Mouse (Mus musculus): ENCODE data around the gene Ephb4. TPM values are rescaled to one million over a fixed set of nuclear protein-coding genes. Genes with fewer than 3 reads are reported as not detected.

Gene Ephb4
- polyA plus RNA-seq, 1 experiment from 2014 or later, result 6.1 TPM

DNA sequence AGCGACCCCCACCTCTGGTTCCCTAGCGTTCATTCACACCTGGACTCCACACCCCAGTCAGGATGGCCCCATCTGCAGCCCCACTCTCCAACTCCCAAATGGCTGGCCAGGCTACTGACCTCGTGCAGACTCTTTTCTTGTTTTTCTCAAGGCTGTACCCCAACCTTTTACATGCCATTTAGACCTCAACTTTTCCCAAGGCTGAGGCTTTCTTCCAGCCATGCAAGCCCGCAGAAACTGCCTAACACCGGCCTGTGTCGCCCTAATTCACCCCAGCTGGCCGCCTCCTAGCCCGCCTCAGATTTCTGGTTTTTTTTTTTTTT is 1.1 kb downstream of the Ephb4 start:
- 1% methylated on average over 8 of the region's 8 CpGs for WGBS
- no peak overlapping the region for H3K27ac ChIP-seq (ENCODE audit: low read length)
- peak overlapping the region; percentile 99 for H3K4me2 ChIP-seq (ENCODE audit: low read length)
- H3K36me3 ChIP-seq (ENCODE audit: control insufficient read depth, insufficient read depth), result no peaks in the 10 kb centered on the region
- H3K9ac ChIP-seq (replicated peaks; ENCODE audit: low read depth, low read length), result peak overlapping the region; percentile 82
- peaks cover 42% of the 10 kb centered on the region for H3K4me1 ChIP-seq (replicated peaks; ENCODE audit: control insufficient read depth, insufficient read depth, low read length)
- ATAC-seq, result no peak
- H3K9me3 ChIP-seq (ENCODE audit: control insufficient read depth, low read length), result no peaks in the 10 kb centered on the region
- peak overlapping the region; percentile 72 for H3K4me3 ChIP-seq (replicated peaks; ENCODE audit: low read length)
- peaks cover 6% of the 10 kb centered on the region; the same call in 1 of the 2 replicates for H3K27me3 ChIP-seq (replicated peaks; ENCODE audit: control insufficient read depth, insufficient read depth, low read length)

DNA sequence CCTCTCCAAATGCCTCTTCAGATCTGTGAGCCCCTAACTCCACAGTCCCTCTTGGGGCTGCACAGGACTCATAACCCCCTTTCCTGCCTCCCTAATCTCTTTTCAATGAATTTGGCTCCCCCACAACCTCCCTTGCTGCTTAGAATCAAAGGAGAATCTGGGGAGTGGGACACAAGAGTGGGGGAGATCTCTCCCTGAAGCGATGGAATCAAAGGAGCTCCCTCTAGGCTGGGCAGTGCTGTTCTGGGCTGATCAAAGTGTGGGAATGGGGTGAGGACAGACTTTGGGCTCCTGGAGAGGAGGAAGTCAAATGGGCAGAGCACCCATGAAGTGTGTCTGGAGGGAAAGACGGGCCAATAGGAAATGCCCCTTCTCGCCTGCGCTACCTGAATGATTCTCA is 1.5 kb downstream of the Ephb4 start:
- 10% methylated on average over 4 of the region's 4 CpGs for WGBS
- H3K27ac ChIP-seq (ENCODE audit: low read length), result no peak overlapping the region
- peak overlapping the region; percentile 99 for H3K4me2 ChIP-seq (ENCODE audit: low read length)
- peak overlapping the region; percentile 72 for H3K4me3 ChIP-seq (replicated peaks; ENCODE audit: low read length)
- no peak for ATAC-seq
- H3K36me3 ChIP-seq (ENCODE audit: control insufficient read depth, insufficient read depth), result no peaks in the 10 kb centered on the region
- no peaks in the 10 kb centered on the region for H3K9me3 ChIP-seq (ENCODE audit: control insufficient read depth, low read length)
- H3K9ac ChIP-seq (replicated peaks; ENCODE audit: low read depth, low read length), result no peak overlapping the region; the same call in none of the 2 replicates
- H3K4me1 ChIP-seq (replicated peaks; ENCODE audit: control insufficient read depth, insufficient read depth, low read length), result peaks cover 42% of the 10 kb centered on the region
- H3K27me3 ChIP-seq (replicated peaks; ENCODE audit: control insufficient read depth, insufficient read depth, low read length), result peaks cover 6% of the 10 kb centered on the region; the same call in 1 of the 2 replicates

DNA sequence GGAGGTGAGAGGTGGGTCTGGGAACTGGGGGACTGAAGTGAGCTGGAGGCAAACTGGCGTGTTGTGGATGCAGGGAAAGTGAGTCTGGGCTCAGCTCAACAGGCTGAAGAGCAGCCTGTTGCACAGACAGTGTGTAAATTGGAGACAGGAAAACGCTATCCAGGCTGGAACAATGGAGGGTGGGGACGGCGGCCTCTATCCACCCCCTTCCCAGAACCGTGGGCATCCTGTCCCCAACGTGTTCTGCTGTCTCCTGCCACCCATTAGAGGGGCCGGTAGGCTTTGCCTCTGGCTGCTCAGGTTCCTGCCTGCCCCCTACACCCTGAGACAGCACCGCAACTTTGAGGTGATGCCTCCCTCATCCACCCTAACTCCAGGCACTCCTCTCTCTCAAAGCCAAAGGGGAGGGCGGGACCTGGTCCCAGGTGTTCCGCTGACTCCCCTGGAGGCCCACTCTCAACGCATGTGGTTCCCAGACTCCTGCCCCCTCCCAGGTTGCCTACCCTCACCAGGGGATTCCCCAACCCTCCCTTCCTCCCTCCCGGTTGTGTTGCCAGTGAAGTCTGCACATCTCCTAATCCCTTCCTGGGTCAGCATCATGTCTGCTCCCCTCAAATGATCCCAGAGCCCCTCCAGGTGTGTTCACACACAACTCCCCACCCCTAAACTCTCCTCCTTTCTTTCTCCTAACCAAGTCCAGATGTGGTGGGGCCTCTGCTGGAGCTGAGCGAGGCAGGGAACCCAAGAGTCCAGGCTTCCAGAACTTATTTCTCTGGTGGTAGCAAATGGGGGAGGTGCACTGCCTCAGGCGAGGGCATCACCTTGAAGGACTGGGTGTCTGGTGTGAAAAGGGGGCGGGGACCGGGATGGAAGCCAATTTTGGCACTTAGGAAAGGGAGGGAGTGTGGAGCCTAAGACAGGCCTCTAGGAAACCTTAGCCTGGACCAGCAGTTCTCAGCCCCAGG is 2.4 kb downstream of the Ephb4 start:
- no peak overlapping the region for H3K9ac ChIP-seq (replicated peaks; ENCODE audit: low read depth, low read length)
- H3K27me3 ChIP-seq (replicated peaks; ENCODE audit: control insufficient read depth, insufficient read depth, low read length), result peaks cover 6% of the 10 kb centered on the region; the same call in 1 of the 2 replicates
- no peak overlapping the region for H3K27ac ChIP-seq (ENCODE audit: low read length)
- ATAC-seq, result no peak
- H3K4me2 ChIP-seq (ENCODE audit: low read length), result peak overlapping the region; percentile 99
- H3K36me3 ChIP-seq (ENCODE audit: control insufficient read depth, insufficient read depth), result no peaks in the 10 kb centered on the region
- 17% methylated on average over 16 of the region's 16 CpGs for WGBS
- no peaks in the 10 kb centered on the region for H3K9me3 ChIP-seq (ENCODE audit: control insufficient read depth, low read length)
- peak overlapping the region; percentile 72 for H3K4me3 ChIP-seq (replicated peaks; ENCODE audit: low read length)
- peaks cover 42% of the 10 kb centered on the region for H3K4me1 ChIP-seq (replicated peaks; ENCODE audit: control insufficient read depth, insufficient read depth, low read length)

GRCm38 (mm10) chr5:137354091-137354490 is 4.2 kb downstream of the Ephb4 start:
- Histone ChIP-seq H3K9me3 (ENCODE audit: control insufficient read depth, low read length) (no peaks in the 10 kb centered on the region), H3K27me3 (replicated peaks; ENCODE audit: control insufficient read depth, insufficient read depth, low read length) (peaks cover 5% of the 10 kb centered on the region; the same call in 1 of the 2 replicates), H3K4me3 (replicated peaks; ENCODE audit: low read length) (no peak overlapping the region), H3K4me1 (replicated peaks; ENCODE audit: control insufficient read depth, insufficient read depth, low read length) (peaks cover 32% of the 10 kb centered on the region), H3K4me2 (ENCODE audit: low read length) (no peak overlapping the region), H3K9ac (replicated peaks; ENCODE audit: low read depth, low read length) (no peak overlapping the region), H3K27ac (ENCODE audit: low read length) (no peak overlapping the region), H3K36me3 (ENCODE audit: control insufficient read depth, insufficient read depth) (no peaks in the 10 kb centered on the region; the same call in 1 of the 2 replicates)
- 89% methylated on average over 17 of the region's 17 CpGs for WGBS
- no peak for ATAC-seq

- Histone ChIP-seq H3K9me3 (ENCODE audit: control insufficient read depth, low read length) (no peaks in the 10 kb centered on the region), H3K9ac (replicated peaks; ENCODE audit: low read depth, low read length) (no peak overlapping the region), H3K27me3 (replicated peaks; ENCODE audit: control insufficient read depth, insufficient read depth, low read length) (no peaks in the 10 kb centered on the region), H3K4me2 (ENCODE audit: low read length) (no peak overlapping the region), H3K27ac (ENCODE audit: low read length) (no peak overlapping the region), H3K4me3 (replicated peaks; ENCODE audit: low read length) (no peak overlapping the region), H3K36me3 (ENCODE audit: control insufficient read depth, insufficient read depth) (peaks cover 3% of the 10 kb centered on the region), H3K4me1 (replicated peaks; ENCODE audit: control insufficient read depth, insufficient read depth, low read length) (no peaks in the 10 kb centered on the region)
- ATAC-seq, result no peak
- 46% methylated on average over 7 of the region's 7 CpGs for WGBS
These were observed 8.5 kb downstream of the Ephb4 start for GRCm38 (mm10) chr5:137358382-137358781.

DNA sequence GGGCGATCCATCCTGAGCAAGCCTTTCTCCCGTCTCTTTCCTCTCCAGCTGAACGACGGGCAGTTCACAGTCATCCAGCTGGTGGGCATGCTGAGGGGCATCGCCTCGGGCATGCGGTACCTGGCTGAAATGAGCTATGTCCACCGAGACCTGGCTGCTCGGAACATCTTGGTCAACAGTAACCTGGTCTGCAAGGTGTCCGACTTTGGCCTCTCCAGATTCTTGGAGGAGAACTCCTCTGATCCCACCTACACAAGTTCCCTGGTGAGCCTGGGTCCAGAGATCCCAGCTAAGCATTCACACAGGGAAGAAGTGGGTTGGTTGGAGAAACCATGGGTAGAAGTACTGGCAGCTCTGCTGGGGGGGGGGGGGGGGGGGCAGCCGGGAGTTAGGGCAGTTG is 19.8 kb downstream of the Ephb4 start:
- H3K9me3 ChIP-seq (ENCODE audit: control insufficient read depth, low read length), result no peaks in the 10 kb centered on the region
- H3K4me3 ChIP-seq (replicated peaks; ENCODE audit: low read length), result no peak overlapping the region
- H3K9ac ChIP-seq (replicated peaks; ENCODE audit: low read depth, low read length), result no peak overlapping the region
- WGBS, result 91% methylated on average over 11 of the region's 11 CpGs
- H3K4me2 ChIP-seq (ENCODE audit: low read length), result no peak overlapping the region
- no peaks in the 10 kb centered on the region for H3K4me1 ChIP-seq (replicated peaks; ENCODE audit: control insufficient read depth, insufficient read depth, low read length)
- H3K27me3 ChIP-seq (replicated peaks; ENCODE audit: control insufficient read depth, insufficient read depth, low read length), result no peaks in the 10 kb centered on the region
- no peak for ATAC-seq
- H3K27ac ChIP-seq (ENCODE audit: low read length), result no peak overlapping the region
- peaks cover 9% of the 10 kb centered on the region; the same call in 1 of the 2 replicates for H3K36me3 ChIP-seq (ENCODE audit: control insufficient read depth, insufficient read depth)

- H3K36me3 ChIP-seq (ENCODE audit: control insufficient read depth, insufficient read depth), result peaks cover 4% of the 10 kb centered on the region; the same call in 1 of the 2 replicates
- no peak for ATAC-seq
These were observed 23.6 kb downstream of the Ephb4 start for GRCm38 (mm10) chr5:137373371-137373950.

GRCm38 (mm10) chr5:137374521-137375080 is 24.7 kb downstream of the Ephb4 start:
- no peak overlapping the region for H3K27ac ChIP-seq (ENCODE audit: low read length)
- no peak overlapping the region for H3K4me2 ChIP-seq (ENCODE audit: low read length)
- no peak for ATAC-seq
- H3K36me3 ChIP-seq (ENCODE audit: control insufficient read depth, insufficient read depth), result peaks cover 4% of the 10 kb centered on the region; the same call in 1 of the 2 replicates
- no peak overlapping the region for H3K9ac ChIP-seq (replicated peaks; ENCODE audit: low read depth, low read length)
- no peak overlapping the region for H3K4me3 ChIP-seq (replicated peaks; ENCODE audit: low read length)
- H3K27me3 ChIP-seq (replicated peaks; ENCODE audit: control insufficient read depth, insufficient read depth, low read length), result no peaks in the 10 kb centered on the region
- H3K9me3 ChIP-seq (ENCODE audit: control insufficient read depth, low read length), result no peaks in the 10 kb centered on the region
- 83% methylated on average over 4 of the region's 4 CpGs for WGBS
- no peaks in the 10 kb centered on the region; the same call in 1 of the 2 replicates for H3K4me1 ChIP-seq (replicated peaks; ENCODE audit: control insufficient read depth, insufficient read depth, low read length)

More at GRCm38 (mm10) chr5:137373371-137373950, 23.6 kb downstream of the Ephb4 start:
- 84% methylated on average over 12 of the region's 12 CpGs for WGBS
- Histone ChIP-seq H3K4me3 (replicated peaks; ENCODE audit: low read length) (no peak overlapping the region), H3K27ac (ENCODE audit: low read length) (no peak overlapping the region), H3K9me3 (ENCODE audit: control insufficient read depth, low read length) (no peaks in the 10 kb centered on the region), H3K4me1 (replicated peaks; ENCODE audit: control insufficient read depth, insufficient read depth, low read length) (no peaks in the 10 kb centered on the region; the same call in 1 of the 2 replicates), H3K4me2 (ENCODE audit: low read length) (no peak overlapping the region), H3K9ac (replicated peaks; ENCODE audit: low read depth, low read length) (no peak overlapping the region), H3K27me3 (replicated peaks; ENCODE audit: control insufficient read depth, insufficient read depth, low read length) (no peaks in the 10 kb centered on the region)

DNA sequence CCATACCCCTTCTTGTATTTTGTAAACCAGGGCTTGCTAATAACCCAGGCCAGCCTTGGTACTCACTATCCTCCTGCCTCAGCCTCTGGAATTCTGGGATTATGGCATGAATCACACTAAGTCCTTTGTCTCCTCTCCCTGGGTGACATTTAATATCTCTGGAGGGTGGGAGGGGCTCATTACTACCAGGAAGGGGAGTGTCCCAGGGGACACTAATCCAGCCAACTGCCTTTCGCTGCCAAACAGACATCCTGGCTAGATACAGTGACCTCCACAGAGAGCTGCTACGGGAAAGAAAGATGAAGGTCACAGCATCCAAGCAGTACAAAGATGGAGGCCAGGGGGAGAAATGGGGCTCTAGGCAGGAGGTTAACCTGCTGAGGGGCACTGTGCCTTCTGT is 25.7 kb downstream of the Ephb4 start:
- Histone ChIP-seq H3K4me1 (replicated peaks; ENCODE audit: control insufficient read depth, insufficient read depth, low read length) (no peaks in the 10 kb centered on the region; the same call in 1 of the 2 replicates), H3K9me3 (ENCODE audit: control insufficient read depth, low read length) (no peaks in the 10 kb centered on the region), H3K9ac (replicated peaks; ENCODE audit: low read depth, low read length) (no peak overlapping the region), H3K27me3 (replicated peaks; ENCODE audit: control insufficient read depth, insufficient read depth, low read length) (no peaks in the 10 kb centered on the region), H3K4me2 (ENCODE audit: low read length) (no peak overlapping the region), H3K36me3 (ENCODE audit: control insufficient read depth, insufficient read depth) (peaks cover 4% of the 10 kb centered on the region; the same call in 1 of the 2 replicates), H3K4me3 (replicated peaks; ENCODE audit: low read length) (no peak overlapping the region), H3K27ac (ENCODE audit: low read length) (no peak overlapping the region)
- WGBS, result 35% methylated on average over 2 of the region's 2 CpGs
- ATAC-seq, result no peak
